Mouse (Mus musculus): ENCODE results near the gene Opn1sw. TPM values are rescaled to one million over a fixed set of nuclear protein-coding genes. Genes with fewer than 3 reads are reported as not detected.

Gene Opn1sw
- 0.11 and 0.13 TPM in 2 replicates for total RNA-seq (2012; rRNA removed)

GRCm38 (mm10) chr6:29388052-29388518 is at the start of gene Opn1sw:
Opn1sw (minus strand) TSS chr6:29388468.
- no peak for TF ChIP-seq CHD2 (IDR thresholded peaks at IDR 0.05; ENCODE audit: low read depth, low read length)
- no peak for TF ChIP-seq MAFK (IDR thresholded peaks at IDR 0.05; ENCODE audit: insufficient read depth, low read depth, low read length)
- TF ChIP-seq ZNF384 (IDR thresholded peaks at IDR 0.05; ENCODE audit: low read depth, low read length): no peak
- TF ChIP-seq ZC3H11A (IDR thresholded peaks at IDR 0.05; ENCODE audit: borderline replicate concordance, low read depth, low read length): no peak
- no peak for TF ChIP-seq HCFC1 (IDR thresholded peaks at IDR 0.05; ENCODE audit: borderline replicate concordance, insufficient read depth, low read length)
- Histone ChIP-seq H3K27ac (ENCODE audit: insufficient read depth, low read depth, low read length, poor library complexity, severe bottlenecking) (no peak within 1 kb of the TSS), H3K9me3 (ENCODE audit: control insufficient read depth, insufficient read depth, low read depth, low read length) (no peaks in the 10 kb centered on the region), H3K36me3 (ENCODE audit: control insufficient read depth, insufficient read depth, low read length, poor library complexity, severe bottlenecking) (no peaks in the 10 kb centered on the region), H3K4me1 (ENCODE audit: control insufficient read depth in 2 of 2, insufficient read depth in 2 of 2, low read length in 2 of 2, poor library complexity in 1 of 2) (peaks cover 0 to 6% of the 10 kb centered on the region in 2 experiments; a peak in 2 of 4 replicates), H3K9ac (ENCODE audit: insufficient read depth, low read depth, low read length, poor library complexity, severe bottlenecking) (0 out of 2 replicates have a peak within 1 kb of the TSS, but pooled peaks have one; percentile 15), H3K4me3 (ENCODE audit: insufficient read depth in 1 of 2, low read depth in 1 of 2, low read length in 2 of 2, poor library complexity in 1 of 2, severe bottlenecking in 1 of 2) (peak within 1 kb of the TSS; percentile 33 to 60; a peak in 3 of 4 replicates)
- in situ Hi-C loops (cut with MboI; ENCODE audit: low sequenced_read_pairs in 2 of 2, unreplicated experiment in 2 of 2): no loop called here
- no peak for DNase-seq (ENCODE audit: low read depth, low spot score)

GRCm38 (mm10) chr6:29436461-29436934 is 48.2 kb upstream of the Opn1sw start:
- no peak overlapping the region for H3K9ac ChIP-seq (ENCODE audit: insufficient read depth, low read depth, low read length, poor library complexity, severe bottlenecking)
- peaks cover 0 to 23% of the 10 kb centered on the region in 2 experiments; a peak in 2 of 4 replicates for H3K4me1 ChIP-seq (ENCODE audit: control insufficient read depth in 2 of 2, insufficient read depth in 2 of 2, low read length in 2 of 2, poor library complexity in 1 of 2)
- peak overlapping the region; percentile 0; the same call in 1 of the 2 replicates for H3K27ac ChIP-seq (ENCODE audit: insufficient read depth, low read depth, low read length, poor library complexity, severe bottlenecking)

DNA sequence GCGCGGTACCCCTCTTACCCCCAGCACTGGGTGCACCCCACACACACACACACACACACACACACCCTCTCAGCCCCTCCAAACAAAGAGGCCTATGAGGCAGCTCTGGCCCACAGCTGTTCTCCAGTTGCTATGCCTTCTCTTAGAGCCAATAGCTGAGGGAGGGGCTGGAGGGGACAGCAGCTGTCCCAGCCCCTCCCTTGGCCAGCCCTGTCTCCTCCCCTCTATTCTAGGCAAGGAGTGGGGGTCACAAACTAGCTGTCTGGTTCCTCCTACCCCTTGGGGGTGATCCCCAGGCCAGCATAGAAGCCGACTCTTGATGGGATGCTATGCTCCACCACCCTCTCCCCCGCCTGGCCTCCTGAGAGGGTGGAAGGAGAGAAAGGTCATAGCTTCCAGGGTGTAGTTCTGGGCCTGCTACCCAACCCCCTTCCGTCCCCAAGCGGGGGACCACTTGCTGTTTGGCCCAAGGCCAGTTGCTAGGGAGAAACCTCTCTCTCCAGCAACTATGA is 47.7 kb upstream of the Opn1sw start:
- no peak for TF ChIP-seq MAFK (IDR thresholded peaks at IDR 0.05; ENCODE audit: insufficient read depth, low read depth, low read length)
- no peak for TF ChIP-seq ZC3H11A (IDR thresholded peaks at IDR 0.05; ENCODE audit: borderline replicate concordance, low read depth, low read length)
- TF ChIP-seq CHD2 (IDR thresholded peaks at IDR 0.05; ENCODE audit: low read depth, low read length): no peak
- TF ChIP-seq HCFC1 (IDR thresholded peaks at IDR 0.05; ENCODE audit: borderline replicate concordance, insufficient read depth, low read length): no peak
- TF ChIP-seq ZNF384 (IDR thresholded peaks at IDR 0.05; ENCODE audit: low read depth, low read length): no peak
- Histone ChIP-seq H3K9me3 (ENCODE audit: control insufficient read depth, insufficient read depth, low read depth, low read length) (no peaks in the 10 kb centered on the region), H3K9ac (ENCODE audit: insufficient read depth, low read depth, low read length, poor library complexity, severe bottlenecking) (no peak overlapping the region), H3K36me3 (ENCODE audit: control insufficient read depth, insufficient read depth, low read length, poor library complexity, severe bottlenecking) (no peaks in the 10 kb centered on the region; the same call in 1 of the 2 replicates), H3K27ac (ENCODE audit: insufficient read depth, low read depth, low read length, poor library complexity, severe bottlenecking) (peak overlapping the region; percentile 33; the same call in 1 of the 2 replicates), H3K4me3 (ENCODE audit: insufficient read depth in 1 of 2, low read depth in 1 of 2, low read length in 2 of 2, poor library complexity in 1 of 2, severe bottlenecking in 1 of 2) (peak overlapping the region; percentile 12 to 18; a peak in 1 of 4 replicates), H3K4me1 (ENCODE audit: control insufficient read depth in 2 of 2, insufficient read depth in 2 of 2, low read length in 2 of 2, poor library complexity in 1 of 2) (peaks cover 0 to 23% of the 10 kb centered on the region in 2 experiments; a peak in 2 of 4 replicates)
- in situ Hi-C loops (cut with MboI; ENCODE audit: low sequenced_read_pairs in 2 of 2, unreplicated experiment in 2 of 2): no loop called here
- DNase-seq (ENCODE audit: low read depth, low spot score): no peak

More at GRCm38 (mm10) chr6:29436461-29436934, 48.2 kb upstream of the Opn1sw start:
- H3K4me3 ChIP-seq (ENCODE audit: insufficient read depth in 1 of 2, low read depth in 1 of 2, low read length in 2 of 2, poor library complexity in 1 of 2, severe bottlenecking in 1 of 2): no peak overlapping the region
- no peak for TF ChIP-seq MAFK (IDR thresholded peaks at IDR 0.05; ENCODE audit: insufficient read depth, low read depth, low read length)
- no peak for TF ChIP-seq ZC3H11A (IDR thresholded peaks at IDR 0.05; ENCODE audit: borderline replicate concordance, low read depth, low read length)
- no peak for TF ChIP-seq ZNF384 (IDR thresholded peaks at IDR 0.05; ENCODE audit: low read depth, low read length)
- no peak for TF ChIP-seq HCFC1 (IDR thresholded peaks at IDR 0.05; ENCODE audit: borderline replicate concordance, insufficient read depth, low read length)
- no peak for TF ChIP-seq CHD2 (IDR thresholded peaks at IDR 0.05; ENCODE audit: low read depth, low read length)
- in situ Hi-C loops (cut with MboI; ENCODE audit: low sequenced_read_pairs in 2 of 2, unreplicated experiment in 2 of 2): no loop called here
- H3K9me3 ChIP-seq (ENCODE audit: control insufficient read depth, insufficient read depth, low read depth, low read length): no peaks in the 10 kb centered on the region
- no peaks in the 10 kb centered on the region; the same call in 1 of the 2 replicates for H3K36me3 ChIP-seq (ENCODE audit: control insufficient read depth, insufficient read depth, low read length, poor library complexity, severe bottlenecking)
- DNase-seq (ENCODE audit: low read depth, low spot score): no peak

GRCm38 (mm10) chr6:29434911-29435691 is 46.8 kb upstream of the Opn1sw start:
- Histone ChIP-seq H3K36me3 (ENCODE audit: control insufficient read depth, insufficient read depth, low read length, poor library complexity, severe bottlenecking) (no peaks in the 10 kb centered on the region; the same call in 1 of the 2 replicates), H3K9ac (ENCODE audit: insufficient read depth, low read depth, low read length, poor library complexity, severe bottlenecking) (no peak overlapping the region), H3K27ac (ENCODE audit: insufficient read depth, low read depth, low read length, poor library complexity, severe bottlenecking) (peak overlapping the region; percentile 33), H3K4me1 (ENCODE audit: control insufficient read depth in 2 of 2, insufficient read depth in 2 of 2, low read length in 2 of 2, poor library complexity in 1 of 2) (peaks cover 0 to 23% of the 10 kb centered on the region in 2 experiments; a peak in 2 of 4 replicates), H3K4me3 (ENCODE audit: insufficient read depth in 1 of 2, low read depth in 1 of 2, low read length in 2 of 2, poor library complexity in 1 of 2, severe bottlenecking in 1 of 2) (peak overlapping the region; percentile 12 to 18; a peak in 2 of 4 replicates), H3K9me3 (ENCODE audit: control insufficient read depth, insufficient read depth, low read depth, low read length) (no peaks in the 10 kb centered on the region)
- in situ Hi-C loops (cut with MboI; ENCODE audit: low sequenced_read_pairs in 2 of 2, unreplicated experiment in 2 of 2): no loop called here
- no peak for TF ChIP-seq ZNF384 (IDR thresholded peaks at IDR 0.05; ENCODE audit: low read depth, low read length)
- no peak for TF ChIP-seq ZC3H11A (IDR thresholded peaks at IDR 0.05; ENCODE audit: borderline replicate concordance, low read depth, low read length)
- TF ChIP-seq HCFC1 (IDR thresholded peaks at IDR 0.05; ENCODE audit: borderline replicate concordance, insufficient read depth, low read length): no peak
- no peak; the same call in 1 of the 2 replicates for TF ChIP-seq MAFK (IDR thresholded peaks at IDR 0.05; ENCODE audit: insufficient read depth, low read depth, low read length)
- no peak for TF ChIP-seq CHD2 (IDR thresholded peaks at IDR 0.05; ENCODE audit: low read depth, low read length)
- no peak for DNase-seq (ENCODE audit: low read depth, low spot score)

All from ES-E14 (cell line).